In the genomic region with DNA sequence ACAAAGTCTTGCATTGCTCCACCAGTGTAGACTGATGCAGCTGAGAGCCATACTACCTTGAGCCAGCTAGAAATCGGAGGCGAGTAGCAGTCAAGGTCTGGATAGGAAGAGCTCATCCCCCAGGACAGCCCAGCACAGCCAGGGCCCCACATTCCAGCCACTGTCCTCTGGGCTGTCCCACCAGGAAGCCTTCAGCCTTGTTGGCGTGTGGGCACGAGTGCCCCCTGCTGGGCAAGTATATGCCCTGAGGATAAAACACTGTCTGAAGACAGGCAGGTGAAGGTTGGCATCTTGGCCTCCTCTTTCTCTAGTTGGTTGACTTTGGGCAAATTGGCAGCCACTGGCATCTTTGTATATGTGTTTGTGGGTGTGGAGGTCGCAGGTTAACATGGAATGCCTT, we compare ENCODE assay signal across 8 mouse cellular contexts. TPM values are rescaled to one million over a fixed set of nuclear protein-coding genes. Genes with fewer than 3 reads are reported as not detected.
DNase-seq lines count a peak whose midpoint lies in the region; ATAC-seq and TF ChIP-seq lines count a peak whose summit lies in the region.

No protein-coding gene starts in this region.

- H3K9me3 ChIP-seq in embryonic facial prominence, embryonic 10.5 days = no peaks in the 10 kb centered on the region
- H3K9me3 ChIP-seq in heart, embryonic 15.5 days (replicated peaks) = no peaks in the 10 kb centered on the region
- H3K9me3 ChIP-seq in liver, postnatal 0 days (ENCODE audit: low read length) = no peaks in the 10 kb centered on the region

- peaks cover 22% of the 10 kb centered on the region for H3K27me3 ChIP-seq in embryonic facial prominence, embryonic 10.5 days (replicated peaks; ENCODE audit: low read depth, poor library complexity, severe bottlenecking)
- H3K27me3 ChIP-seq in heart, embryonic 15.5 days = 0 out of 2 replicates have a peak, but pooled peaks cover 5% of the 10 kb centered on the region
- 0 out of 2 replicates have a peak, but pooled peaks cover 3% of the 10 kb centered on the region for H3K27me3 ChIP-seq in liver, postnatal 0 days (ENCODE audit: insufficient read depth, low read length)

- H3K36me3 ChIP-seq in embryonic facial prominence, embryonic 10.5 days (replicated peaks) = no peaks in the 10 kb centered on the region
- H3K36me3 ChIP-seq in heart, embryonic 15.5 days = no peaks in the 10 kb centered on the region
- no peaks in the 10 kb centered on the region for H3K36me3 ChIP-seq in liver, postnatal 0 days (replicated peaks; ENCODE audit: insufficient read depth, low read length)

- WGBS in embryonic facial prominence, embryonic 10.5 days = 17% methylated on average over 5 of the region's 5 CpGs
- 10% methylated on average over 5 of the region's 5 CpGs for WGBS in heart, embryonic 15.5 days
- 14% methylated on average over 5 of the region's 5 CpGs for WGBS in liver, postnatal 0 days (ENCODE audit: insufficient replicate concordance)

- H3K27ac ChIP-seq in embryonic facial prominence, embryonic 10.5 days (replicated peaks) = 0 out of 2 replicates have a peak overlapping the region, but pooled peaks have one; percentile 44
- no peak overlapping the region for H3K27ac ChIP-seq in heart, embryonic 15.5 days
- no peak overlapping the region for H3K27ac ChIP-seq in liver, postnatal 0 days (ENCODE audit: low read depth)

- no peak overlapping the region for H3K9ac ChIP-seq in heart, embryonic 15.5 days
- no peak overlapping the region for H3K9ac ChIP-seq in liver, postnatal 0 days (replicated peaks)

- peak; percentile 54 for ATAC-seq in CD4-positive, CD25-positive, alpha-beta regulatory T cell, adult 4 months
- peak; percentile 48; the same call in 1 of the 2 replicates for ATAC-seq in heart, embryonic 15.5 days (replicated peaks; ENCODE audit: insufficient number of reproducible peaks, insufficient read depth, low FRiP score, low read depth)
- no peak for ATAC-seq in liver, postnatal 0 days

- no peak overlapping the region for H3K4me3 ChIP-seq in embryonic facial prominence, embryonic 10.5 days
- H3K4me3 ChIP-seq in heart, embryonic 15.5 days = no peak overlapping the region
- no peak overlapping the region for H3K4me3 ChIP-seq in liver, postnatal 0 days (ENCODE audit: low read depth, low read length)

- H3K4me2 ChIP-seq in heart, embryonic 15.5 days = no peak overlapping the region
- H3K4me2 ChIP-seq in liver, postnatal 0 days (ENCODE audit: low read depth, low read length) = no peak overlapping the region

- peak; percentile 51 for DNase-seq in adrenal gland, adult 8-10 months
- DNase-seq in embryonic facial prominence, embryonic 10.5 days (ENCODE audit: low spot score) = peak; percentile 81
- peak; percentile 80 to 87 for DNase-seq in kidney, postnatal 25 days
- peak; percentile 74 for DNase-seq in liver, postnatal 0 days
- peak; percentile 51 for DNase-seq in right cerebral cortex, adult 18-20 months
- peak; percentile 27 for DNase-seq in urinary bladder, postnatal 10 days (ENCODE audit: low spot score)

- TF ChIP-seq CTCF in liver, postnatal 0 days (IDR thresholded peaks at IDR 0.05; ENCODE audit: low read depth) = peak; percentile 88

- no peak for TF ChIP-seq EP300 in liver, postnatal 0 days (IDR thresholded peaks at IDR 0.05; ENCODE audit: low read depth)

- H3K4me1 ChIP-seq in embryonic facial prominence, embryonic 10.5 days = peaks cover 31% of the 10 kb centered on the region
- H3K4me1 ChIP-seq in heart, embryonic 15.5 days (replicated peaks) = peaks cover 26% of the 10 kb centered on the region
- H3K4me1 ChIP-seq in liver, postnatal 0 days (ENCODE audit: insufficient read depth) = peaks cover 4% of the 10 kb centered on the region; the same call in 1 of the 2 replicates

RNA-seq across cellular contexts. Expression of gene Wnt11, which starts 56.0 kb away (rescaled TPM):
- not detected for polyA plus RNA-seq in CD4-positive, CD25-positive, alpha-beta regulatory T cell, adult 4 months (2017; shearing (Covaris generic))
- 1 to 10 TPM in 3 of 4 experiments, under 1 TPM in 1; 0.59 to 1.5 (median 1.2) TPM for total RNA-seq in adrenal gland, adult 8-10 months (2022)
- polyA plus RNA-seq in embryonic facial prominence, embryonic 10.5 days (2016; fragmentation: Nextera tagmentation; extraction: Ambion mirVana) = 2.0 TPM in 2 replicates
- polyA plus RNA-seq in heart, embryonic 15.5 days (2015; fragmentation: Nextera tagmentation; extraction: Ambion mirVana) = 7.0 and 12.5 TPM in 2 replicates
- 0.12 and 0.40 TPM in 2 replicates for polyA plus RNA-seq in liver, postnatal 0 days (2015; fragmentation: Nextera tagmentation; extraction: Ambion mirVana)

Comparison
In these comparisons a context has a peak if more than half of its experiments do, and no peak if none do; other contexts are left out.
1. DNase-seq: peak in every context shown above with its lines; median percentile 84 in kidney, postnatal 25 days; 81 in embryonic facial prominence, embryonic 10.5 days; 74 in liver, postnatal 0 days; 51 in adrenal gland, adult 8-10 months; 51 in right cerebral cortex, adult 18-20 months; 27 in urinary bladder, postnatal 10 days.